Mouse (Mus musculus): ENCODE results near the gene Pdlim5.
"Not testable (repeated sequence)": the region's sequence is repeated elsewhere in the genome, so short reads cannot be mapped to it uniquely, and the experiment has no call there.

Gene Pdlim5

GRCm38 (mm10) chr3:142395520-142396193 lies at the start of gene Pdlim5:
Pdlim5 (minus strand) TSS chr3:142395696.
- peak; percentile 31 for DNase-seq (ENCODE audit: low read depth, low spot score)

- DNase-seq (ENCODE audit: low read depth, low spot score) = no peak
Observed at GRCm38 (mm10) chr3:142443710-142444043, 48.2 kb upstream of the Pdlim5 start.

- DNase-seq (ENCODE audit: low read depth, low spot score) = peak; percentile 50
Observed at GRCm38 (mm10) chr3:142443006-142443709, 47.7 kb upstream of the Pdlim5 start.

- DNase-seq (ENCODE audit: low read depth, low spot score) = no peak
Observed at GRCm38 (mm10) chr3:142442161-142442560, 46.7 kb upstream of the Pdlim5 start.

- DNase-seq (ENCODE audit: low read depth, low spot score) = no peak
Observed at GRCm38 (mm10) chr3:142441142-142441541, 45.6 kb upstream of the Pdlim5 start.

- no peak for DNase-seq (ENCODE audit: low read depth, low spot score)
Observed at GRCm38 (mm10) chr3:142440191-142440590, 44.7 kb upstream of the Pdlim5 start.

- no peak for DNase-seq (ENCODE audit: low read depth, low spot score)
Observed at GRCm38 (mm10) chr3:142439591-142440093, 44.1 kb upstream of the Pdlim5 start.

- not testable (repeated sequence) for DNase-seq (ENCODE audit: low read depth, low spot score)
Observed at GRCm38 (mm10) chr3:142438630-142439029, 43.1 kb upstream of the Pdlim5 start.

GRCm38 (mm10) chr3:142436824-142437223 lies 41.3 kb upstream of the Pdlim5 start:
- DNase-seq (ENCODE audit: low read depth, low spot score) = no peak

- DNase-seq (ENCODE audit: low read depth, low spot score) = no peak
Observed at GRCm38 (mm10) chr3:142436212-142436611, 40.7 kb upstream of the Pdlim5 start.

GRCm38 (mm10) chr3:142434786-142435168 lies 39.3 kb upstream of the Pdlim5 start:
- DNase-seq (ENCODE audit: low read depth, low spot score) = no peak

- DNase-seq (ENCODE audit: low read depth, low spot score) = no peak
Observed at GRCm38 (mm10) chr3:142434127-142434785, 38.8 kb upstream of the Pdlim5 start.

- no peak for DNase-seq (ENCODE audit: low read depth, low spot score)
Observed at GRCm38 (mm10) chr3:142431481-142431880, 36.0 kb upstream of the Pdlim5 start.

GRCm38 (mm10) chr3:142430048-142430447 lies 34.6 kb upstream of the Pdlim5 start:
- DNase-seq (ENCODE audit: low read depth, low spot score) = no peak

GRCm38 (mm10) chr3:142426806-142427205 lies 31.3 kb upstream of the Pdlim5 start:
- DNase-seq (ENCODE audit: low read depth, low spot score) = no peak

GRCm38 (mm10) chr3:142424134-142424533 lies 28.6 kb upstream of the Pdlim5 start:
- no peak for DNase-seq (ENCODE audit: low read depth, low spot score)

GRCm38 (mm10) chr3:142423501-142423917 lies 28.0 kb upstream of the Pdlim5 start:
- DNase-seq (ENCODE audit: low read depth, low spot score) = no peak

GRCm38 (mm10) chr3:142422229-142422628 lies 26.7 kb upstream of the Pdlim5 start:
- DNase-seq (ENCODE audit: low read depth, low spot score) = no peak

GRCm38 (mm10) chr3:142421470-142421869 lies 26.0 kb upstream of the Pdlim5 start:
- no peak for DNase-seq (ENCODE audit: low read depth, low spot score)

- no peak for DNase-seq (ENCODE audit: low read depth, low spot score)
Observed at GRCm38 (mm10) chr3:142417996-142418395, 22.5 kb upstream of the Pdlim5 start.

GRCm38 (mm10) chr3:142413345-142413885 lies 17.9 kb upstream of the Pdlim5 start:
- no peak for DNase-seq (ENCODE audit: low read depth, low spot score)

GRCm38 (mm10) chr3:142410930-142411329 lies 15.4 kb upstream of the Pdlim5 start:
- DNase-seq (ENCODE audit: low read depth, low spot score) = no peak

All from telencephalon, adult 2 months (tissue).